Mouse (Mus musculus): ENCODE data around the gene Abcb11.

The Abcb11 gene

GRCm38 (mm10) chr2:69248221-69248755 lies 94.1 kb downstream of the Abcb11 start:
- DNase-seq: no peak

GRCm38 (mm10) chr2:69247081-69247480 lies 95.3 kb downstream of the Abcb11 start:
- DNase-seq: no peak

- DNase-seq: no peak
These were observed 97.5 kb downstream of the Abcb11 start for GRCm38 (mm10) chr2:69244924-69245323.

DNA sequence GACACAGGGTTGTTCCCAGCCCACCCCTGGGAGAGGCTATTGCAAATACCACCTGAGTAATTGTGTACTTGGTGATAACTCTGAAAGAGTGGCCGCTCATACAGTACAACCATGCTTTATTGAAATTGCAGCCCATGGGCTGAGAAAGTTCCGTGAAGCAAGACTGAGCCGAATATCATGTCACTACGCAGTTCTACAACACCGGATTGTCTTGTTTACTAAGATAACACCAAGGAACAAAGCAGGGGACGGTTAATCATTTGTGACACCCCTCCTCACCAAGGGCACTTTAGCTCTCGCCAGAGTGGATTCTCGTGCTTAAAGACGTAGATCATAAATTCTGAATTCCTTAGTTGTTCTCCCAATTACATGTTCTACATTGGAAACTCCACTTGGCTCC lies 103.1 kb downstream of the Abcb11 start:
- DNase-seq: no peak

- no peak for DNase-seq
These were observed 107.3 kb downstream of the Abcb11 start for GRCm38 (mm10) chr2:69234976-69235678.

DNA sequence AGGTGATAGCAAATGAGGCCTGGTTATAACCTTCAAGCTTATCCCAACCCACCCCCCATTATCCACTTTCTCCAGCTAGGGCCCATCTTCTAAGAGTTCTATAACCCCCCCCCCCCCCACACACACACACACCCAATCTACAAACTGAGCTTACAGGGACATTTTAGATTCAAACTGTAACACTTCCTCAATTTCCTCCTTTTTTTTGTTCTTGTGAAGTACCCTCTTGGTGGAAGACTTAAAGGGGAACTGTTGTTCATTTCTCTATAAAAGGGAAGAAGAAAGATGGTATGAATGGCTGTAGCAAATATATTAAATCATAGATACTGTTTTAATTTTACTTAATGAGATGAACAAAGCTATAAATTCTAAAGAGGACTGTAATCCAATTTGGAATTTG lies 110.3 kb downstream of the Abcb11 start:
- no peak for DNase-seq

DNA sequence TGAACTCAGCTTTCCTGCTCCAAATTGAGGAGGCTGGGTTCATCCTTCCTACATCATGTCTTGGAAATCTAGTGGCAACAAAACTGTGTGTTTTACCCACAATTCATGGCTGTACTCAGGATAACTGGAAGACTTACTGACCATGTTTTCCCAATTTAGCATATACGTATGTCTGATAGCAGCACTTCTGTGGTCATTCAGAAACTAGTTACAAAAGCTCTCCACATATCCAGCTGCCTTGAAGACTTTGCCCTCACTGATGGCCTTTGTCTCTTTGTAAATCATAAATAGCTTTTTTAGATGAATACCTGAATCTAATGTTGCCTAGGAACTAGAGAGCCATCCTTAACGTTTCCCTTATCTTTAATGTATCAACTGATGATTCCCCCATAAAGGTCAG lies 112.3 kb downstream of the Abcb11 start:
- no peak for DNase-seq

DNA sequence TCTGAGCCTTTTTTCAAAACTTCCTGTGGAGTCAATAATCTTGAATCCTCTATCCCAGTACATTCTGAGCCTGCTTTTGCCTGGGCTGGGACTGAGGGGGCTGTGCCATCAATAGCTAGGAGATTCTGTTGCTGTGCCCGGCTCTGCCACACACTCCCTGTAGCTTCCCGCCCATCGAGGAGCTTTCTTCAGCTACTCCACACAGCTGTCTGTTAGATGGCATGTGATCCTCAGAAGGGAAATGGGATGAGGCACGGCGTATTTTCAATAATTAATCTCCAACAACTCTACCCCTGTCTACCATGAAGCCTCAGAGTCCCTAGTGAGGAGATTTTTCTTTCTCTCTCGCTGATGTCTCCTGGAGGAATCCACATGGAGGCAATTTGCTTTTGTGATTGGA lies 113.8 kb downstream of the Abcb11 start:
- no peak for DNase-seq

GRCm38 (mm10) chr2:69226876-69227275 lies 115.5 kb downstream of the Abcb11 start:
- DNase-seq: no peak

DNA sequence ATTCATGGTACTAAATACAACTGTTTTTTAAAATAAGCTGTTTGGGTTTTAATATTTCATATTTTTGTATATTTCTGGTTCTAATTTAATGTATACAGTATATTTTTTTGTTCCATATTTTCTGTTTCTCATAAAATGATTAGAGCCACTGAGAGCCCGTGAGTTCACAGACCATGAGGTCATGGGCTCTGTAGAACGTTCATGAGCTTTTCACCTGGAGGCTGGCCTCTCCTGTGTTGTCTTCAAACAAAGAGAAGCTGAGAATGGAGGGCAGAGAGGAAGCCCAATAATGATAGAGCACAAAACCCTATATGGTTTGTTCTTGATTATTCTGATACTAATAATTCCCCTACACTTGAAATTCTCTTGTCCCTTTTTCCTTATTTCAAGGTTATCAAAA lies 117.7 kb downstream of the Abcb11 start:
- DNase-seq: no peak

GRCm38 (mm10) chr2:69222815-69223214 lies 119.6 kb downstream of the Abcb11 start:
- no peak for DNase-seq

- DNase-seq: no peak
These were observed 120.5 kb downstream of the Abcb11 start for GRCm38 (mm10) chr2:69221868-69222416.

GRCm38 (mm10) chr2:69215242-69215641 lies 127.2 kb downstream of the Abcb11 start:
- no peak for DNase-seq

GRCm38 (mm10) chr2:69212652-69213051 lies 129.8 kb downstream of the Abcb11 start:
- DNase-seq: no peak

DNA sequence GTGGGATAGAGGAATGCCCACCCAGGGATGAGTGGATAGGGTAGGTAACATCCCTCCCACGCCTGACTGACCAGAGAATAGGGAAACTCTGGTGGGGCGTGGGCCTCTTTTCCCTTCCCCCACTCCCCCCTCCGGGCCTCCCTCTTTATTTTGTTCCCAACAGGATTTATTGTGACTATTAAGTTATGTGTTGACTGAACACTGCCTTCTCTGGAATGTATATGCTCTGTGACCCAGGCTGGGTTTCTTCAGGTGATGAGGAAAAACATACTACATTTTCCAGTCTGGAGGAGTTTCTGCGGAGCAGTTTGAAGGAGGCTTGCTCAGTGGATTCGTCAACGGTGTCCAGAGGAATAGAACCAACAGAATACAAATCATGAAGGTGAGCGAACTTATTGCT lies 131.6 kb downstream of the Abcb11 start, which contains the start of gene G6pc2:
G6pc2 (plus strand) TSS at position 301 of the 400 bp plus-strand sequence.
- no peak for DNase-seq

- no peak for DNase-seq
These were observed 132.7 kb downstream of the Abcb11 start for GRCm38 (mm10) chr2:69209684-69210083.

- no peak for DNase-seq
These were observed 135.9 kb downstream of the Abcb11 start for GRCm38 (mm10) chr2:69206523-69206922.

GRCm38 (mm10) chr2:69205791-69206351 lies 136.5 kb downstream of the Abcb11 start, which contains the start of gene Spc25:
Spc25 (minus strand) TSS chr2:69206194.
- peak; percentile 94 to 97 for DNase-seq

GRCm38 (mm10) chr2:69205185-69205584 lies 137.2 kb downstream of the Abcb11 start:
- DNase-seq: peak; percentile 36 to 59

GRCm38 (mm10) chr2:69193555-69193954 lies 148.9 kb downstream of the Abcb11 start:
- DNase-seq: no peak

DNA sequence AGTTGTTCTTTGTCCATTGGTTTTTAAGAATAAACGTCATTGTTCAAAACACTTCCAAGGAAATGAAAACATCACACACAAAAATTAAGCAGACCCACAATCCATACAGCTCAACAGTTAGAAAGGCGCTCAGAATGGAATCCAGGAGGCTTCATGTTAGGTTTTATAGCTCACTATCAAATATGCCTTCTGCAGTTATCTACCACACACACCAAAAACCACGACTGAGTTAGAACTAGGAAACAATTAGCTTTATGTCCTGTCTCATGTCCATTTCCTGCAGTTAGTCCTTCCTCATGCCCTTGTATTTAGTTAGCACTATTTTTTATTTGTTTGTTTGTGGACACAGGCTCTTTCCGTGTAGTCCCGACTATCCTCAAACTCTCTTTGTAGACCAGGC lies 151.4 kb downstream of the Abcb11 start:
- DNase-seq: no peak

GRCm38 (mm10) chr2:69189222-69189621 lies 153.2 kb downstream of the Abcb11 start:
- DNase-seq: no peak

DNA sequence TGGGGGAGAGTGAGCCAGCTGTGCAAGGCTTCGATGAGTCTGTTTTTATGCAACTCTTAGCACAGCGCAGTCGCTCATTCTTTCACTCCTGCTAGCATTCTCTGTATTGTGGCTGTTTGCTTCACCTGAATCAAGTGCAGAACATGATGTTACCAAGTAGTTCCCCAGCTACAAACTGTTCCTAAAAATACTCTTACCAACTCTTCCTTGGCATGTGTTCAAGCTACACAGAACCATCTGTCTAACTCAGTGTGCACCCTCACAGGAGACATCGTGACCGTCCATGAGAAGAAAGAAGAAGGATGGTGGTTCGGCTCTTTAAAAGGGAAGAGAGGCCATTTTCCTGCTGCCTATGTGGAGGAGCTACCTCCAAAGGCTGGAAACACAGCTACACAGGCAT lies 153.7 kb downstream of the Abcb11 start:
- no peak for DNase-seq
